Mouse (Mus musculus) heart, postnatal 36 days (tissue): ENCODE results near the gene Rmdn3. TPM values are rescaled to one million over a fixed set of nuclear protein-coding genes. Genes with fewer than 3 reads are reported as not detected.

Experiments used
- DNase-seq, 2 experiments: peaks; one replicate each; pipeline ENCODE4 v3.0.0; 2021 to 2022
- intact Hi-C: fragments of 180-260 bp; cut with DNase I; formaldehyde crosslinking; loops from one replicate; pipeline ENCODE4 v1.15.1; 2025
- total RNA-seq, 2 experiments: library from RNA; stranded (reverse); gene quantifications; 2 replicates each; pipeline ENCODE4 v1.2.3; 2021

Gene Rmdn3
- total RNA-seq, 2 experiments from 2014 or later, result 14.3 to 19.9 TPM

DNA sequence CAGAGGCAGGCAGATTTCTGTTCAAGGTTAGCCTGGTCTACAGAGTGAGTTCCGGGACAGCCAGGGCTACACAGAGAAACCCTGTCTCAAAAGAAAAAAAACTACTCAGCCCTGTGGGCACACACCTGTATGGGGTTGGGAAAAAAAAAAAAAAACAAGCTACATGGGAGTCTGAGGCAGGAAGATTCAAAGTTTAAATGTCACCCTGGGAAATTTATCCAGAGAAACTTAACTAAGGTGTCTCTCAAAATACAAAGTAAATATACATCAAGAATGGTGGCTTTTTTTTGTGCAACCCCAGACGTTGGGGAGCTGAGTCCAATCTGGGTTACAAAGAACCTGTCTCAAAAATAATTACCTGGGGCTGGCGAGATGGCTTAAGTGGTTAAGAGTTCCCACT is 45.8 kb downstream of the Rmdn3 start:
- intact Hi-C loops, result no loop called here

DNA sequence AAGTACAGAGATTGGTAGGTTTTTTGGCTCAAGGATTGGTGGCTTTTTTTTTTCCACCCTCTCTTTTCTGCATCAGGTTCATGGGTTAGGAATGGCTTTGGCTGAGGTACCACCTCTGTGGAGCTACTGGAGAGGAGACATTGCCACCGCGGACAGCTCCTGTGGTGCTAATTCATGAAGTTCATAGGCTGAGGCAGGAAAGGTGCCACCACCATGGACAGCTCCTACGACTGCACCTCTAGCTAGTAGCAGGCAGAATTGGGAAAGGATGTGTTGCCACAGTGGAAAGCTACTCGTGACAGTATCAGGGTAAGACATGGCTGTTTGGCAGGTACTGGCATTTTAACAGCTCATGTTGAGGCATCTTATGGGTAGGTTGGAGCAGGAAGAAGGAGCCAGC is 48.3 kb downstream of the Rmdn3 start:
- peak; percentile 14 to 24 for DNase-seq
- intact Hi-C loops, result no loop called here

More for the DNA sequence above, 45.8 kb downstream of the Rmdn3 start:
- no peak for DNase-seq

DNA sequence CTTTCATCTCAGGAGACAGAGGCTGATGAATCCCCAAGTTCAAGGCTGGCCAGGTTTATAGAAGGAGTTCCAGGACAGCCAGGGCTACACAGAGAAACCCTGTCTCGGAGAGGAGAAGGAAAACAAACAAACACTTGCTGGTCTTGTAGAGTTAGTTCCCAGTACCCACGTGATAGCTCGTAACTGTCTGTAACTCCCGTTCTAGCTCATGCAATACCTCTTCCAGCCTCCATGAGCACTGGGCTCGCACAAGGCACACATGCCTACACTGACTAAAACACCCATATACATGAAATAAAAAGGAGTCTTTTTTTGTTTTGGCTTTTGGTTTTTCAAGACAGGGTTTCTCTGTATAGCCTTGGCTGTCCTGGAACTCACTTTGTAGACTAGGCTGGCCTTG is 50.3 kb downstream of the Rmdn3 start:
- intact Hi-C loops, result no loop called here
- no peak for DNase-seq

DNA sequence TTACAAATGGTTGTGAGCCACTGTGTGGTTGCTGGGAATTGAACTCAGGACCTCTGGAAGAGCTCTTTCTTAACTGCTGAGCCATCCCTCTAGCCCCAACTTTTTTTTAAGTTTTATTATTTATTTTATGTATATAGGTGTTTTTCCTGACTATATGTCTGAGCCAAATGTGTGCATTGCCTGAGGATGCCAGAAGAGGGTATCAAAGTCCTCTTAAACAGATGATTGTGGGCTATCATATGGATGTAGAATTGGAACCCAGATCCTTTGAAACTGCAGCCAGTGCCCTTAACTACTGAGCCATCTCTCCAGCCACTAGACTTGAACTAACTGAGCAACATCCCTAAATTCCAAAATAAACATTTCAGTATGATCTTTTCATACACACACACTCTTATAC is 55.3 kb downstream of the Rmdn3 start:
- intact Hi-C loops, result no loop called here

More for the DNA sequence above, 55.3 kb downstream of the Rmdn3 start:
- DNase-seq, result no peak

Other genes starting within 250 kb of the Rmdn3 start
- 1 to 10 TPM; 9.1 to 9.3 TPM for gene Chst14, start 230.5 kb downstream of the Rmdn3 start, total RNA-seq
- gene Ccdc32, start 127.6 kb downstream of the Rmdn3 start, total RNA-seq, result 10 to 100 TPM; 10.4 to 11.2 TPM
- 1 to 10 TPM; 4.5 to 5.2 TPM for gene Rpusd2, start 122.2 kb downstream of the Rmdn3 start, total RNA-seq
- gene Knl1, start 109.9 kb downstream of the Rmdn3 start, total RNA-seq, result under 1 TPM; 0.69 to 0.79 TPM
- 1 to 10 TPM in 1 of 2 experiments, under 1 TPM in 1; 0.54 to 1.7 TPM for gene Rad51, start 44.2 kb downstream of the Rmdn3 start, total RNA-seq
- 1 to 10 TPM; 4.3 to 6.5 TPM for gene Gchfr, start 10.7 kb upstream of the Rmdn3 start, total RNA-seq
- gene Gm14137, start 17.5 kb upstream of the Rmdn3 start, total RNA-seq, result not detected
- gene Zfyve19, start 51.6 kb upstream of the Rmdn3 start, total RNA-seq, result 10 to 100 TPM; 11.0 to 13.2 TPM
- 1 to 10 TPM; 7.6 to 9.9 TPM for gene Dnajc17, start 51.8 kb upstream of the Rmdn3 start, total RNA-seq
- not detected for gene Ppp1r14d, start 72.9 kb upstream of the Rmdn3 start, total RNA-seq
- gene Spint1, start 80.3 kb upstream of the Rmdn3 start, total RNA-seq, result not detected
- not detected for gene Rhov, start 114.2 kb upstream of the Rmdn3 start, total RNA-seq
- 10 to 100 TPM; 13.5 to 13.9 TPM for gene Vps18, start 131.7 kb upstream of the Rmdn3 start, total RNA-seq
- 10 to 100 TPM; 16.3 to 22.1 TPM for gene Dll4, start 168.8 kb upstream of the Rmdn3 start, total RNA-seq
- 10 to 100 TPM; 11.3 to 12.3 TPM for gene Chac1, start 194.2 kb upstream of the Rmdn3 start, total RNA-seq